Mouse (Mus musculus): ENCODE measurements at regions not wholly inside any gene's neighbourhood (a gene's known extent, or its start where the extent isn't known, plus 50 kb on each side); places are given as distances from the start of the nearest gene placed in this dataset.
A peak's percentile ranks its signal among the peaks of the same experiment; 100 is the strongest.

DNA sequence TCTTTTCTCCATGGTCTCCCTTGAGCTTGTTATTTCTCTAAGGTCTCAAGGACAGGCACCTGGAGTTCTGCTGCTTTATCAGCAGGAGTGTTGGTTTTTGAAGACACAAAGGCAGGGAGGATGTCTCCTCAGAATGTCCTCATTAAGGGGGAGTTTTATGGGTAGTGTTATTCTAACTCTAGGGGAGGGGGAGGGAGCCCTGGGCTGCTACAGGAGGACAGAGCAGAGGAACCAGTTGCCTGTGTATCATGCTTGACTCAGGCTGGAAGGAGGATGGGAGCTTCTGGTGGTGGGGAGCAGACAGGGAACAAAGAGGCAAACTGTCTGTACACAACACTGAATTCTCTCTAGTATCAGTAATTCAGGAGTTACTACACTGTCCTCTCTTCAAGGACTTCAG is 171.9 kb upstream of the Cntnap5a start:
- peak; percentile 3 to 5 for DNase-seq

DNA sequence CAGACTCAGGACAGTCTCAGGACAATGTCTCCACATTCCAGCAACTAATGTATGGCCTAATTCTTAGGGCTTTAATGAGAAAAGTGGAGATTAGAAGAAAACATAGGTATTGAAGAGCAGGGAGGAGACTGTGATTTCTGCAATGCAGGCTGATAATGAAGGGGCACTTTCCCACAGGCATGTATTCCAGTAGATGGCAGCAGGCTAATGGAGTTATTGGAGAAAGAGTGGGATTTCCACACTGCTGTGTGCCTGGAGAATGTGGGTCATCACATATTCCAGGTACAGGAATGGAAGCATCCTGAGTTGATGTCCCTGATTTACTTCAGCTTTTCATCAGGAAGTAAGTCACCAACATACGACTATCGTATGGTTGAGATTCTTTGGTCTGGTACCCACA is 150.8 kb upstream of the Cntnap5a start:
- DNase-seq, result no peak

DNA sequence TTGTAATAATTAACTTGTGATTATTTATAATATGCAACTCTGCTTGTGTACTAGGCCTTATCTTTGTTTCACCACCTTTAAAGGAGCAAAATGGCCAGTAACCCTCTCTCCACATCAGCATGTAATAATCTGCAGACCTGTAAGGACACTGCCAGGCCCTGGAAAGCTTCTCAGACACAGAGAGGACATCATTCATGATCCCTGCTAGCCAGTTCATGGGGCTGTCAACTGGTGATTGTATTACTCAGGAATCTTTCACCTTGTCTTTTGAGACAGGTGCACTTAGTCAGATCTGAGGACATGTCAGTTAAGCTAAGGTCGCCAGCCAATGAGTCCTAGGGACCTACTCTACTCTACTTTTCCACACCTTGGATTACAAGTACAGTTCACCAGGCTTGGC is 138.6 kb upstream of the Cntnap5a start:
- DNase-seq, result no peak
